Mouse (Mus musculus) spleen, adult 2 months (tissue): Measurements from ENCODE around the gene Lrit3.

Experiments used
- CTCF ChIP-seq: fragments of 200-500 bp; IDR thresholded peaks from 2 replicates; pipeline ENCODE4 v1.5.1; 2011; ENCODE audit warnings: mild to moderate bottlenecking, inconsistent platforms; ENCODE audit not compliant: insufficient read depth, insufficient read length, insufficient replicate concordance; ENCODE audit errors: extremely low read depth
- POLR2A ChIP-seq: fragments of 200-500 bp; IDR thresholded peaks from 2 replicates; pipeline ENCODE4 v1.6.1; 2011; ENCODE audit warnings: low read depth, low read length, inconsistent platforms

GRCm38 (mm10) chr3:129798551-129798950 lies 5.3 kb downstream of the Lrit3 start:
- TF ChIP-seq POLR2A (no peak), CTCF (no peak)
